Mouse (Mus musculus): ENCODE data around the gene Ifrd2.

DNA sequence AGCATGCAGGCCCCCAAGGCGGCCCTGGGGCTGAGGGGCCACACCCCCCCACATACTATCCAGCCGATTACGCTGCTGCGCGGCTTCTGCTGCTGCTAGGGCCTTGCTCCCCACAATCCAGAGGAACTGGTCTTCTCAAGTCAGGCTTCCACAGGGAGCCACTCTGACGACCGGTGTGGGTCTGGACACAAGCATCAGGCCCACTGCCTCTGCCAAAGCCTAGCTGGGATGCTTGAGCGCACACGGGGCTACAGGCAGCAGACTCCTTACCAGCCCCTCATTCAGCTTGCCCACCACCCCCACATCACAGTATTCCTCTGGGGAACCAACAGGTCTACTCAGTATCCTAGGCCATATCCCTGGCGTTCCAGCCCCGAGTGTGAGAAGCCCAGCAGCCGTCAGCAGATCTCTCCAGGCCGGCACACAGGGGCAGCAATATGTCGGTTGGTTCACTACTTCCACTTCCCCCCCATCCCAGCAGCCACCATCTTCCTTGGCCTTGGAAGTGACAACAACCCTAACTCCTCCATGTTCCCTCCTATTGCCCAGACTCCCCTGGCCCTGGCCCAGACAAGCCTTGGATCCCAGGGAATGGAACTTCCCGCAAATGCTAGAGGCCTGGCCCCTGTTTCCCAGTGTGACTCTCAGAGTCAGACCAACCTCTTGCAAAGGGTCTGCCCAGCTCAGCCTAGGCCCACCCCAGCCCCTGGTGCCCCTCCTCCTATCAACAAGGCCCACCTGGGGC lies 46.4 kb downstream of the Ifrd2 start:
- no peak for TF ChIP-seq CTCF (IDR thresholded peaks at IDR 0.05; ENCODE audit: low read depth, low read length)
- TF ChIP-seq POLR2A (IDR thresholded peaks at IDR 0.05; ENCODE audit: extremely low read depth, insufficient read depth, low read length), result no peak

All from liver, adult 2 months (tissue).